Mouse (Mus musculus) right cerebral cortex, postnatal 36 days (tissue): Measurements from ENCODE around the gene B230307C23Rik.
"Not testable (repeated sequence)": the region's sequence is repeated elsewhere in the genome, so short reads cannot be mapped to it uniquely, and the experiment has no call there.

Experiments
- DNase-seq, 2 experiments: peaks; one replicate each; pipeline ENCODE4 v3.0.0; 2022; ENCODE audit warnings: low spot score in 2 of 2, mixed read lengths in 1 of 2

Gene B230307C23Rik

GRCm38 (mm10) chr16:97996616-97997382 is at the start of gene B230307C23Rik:
Gene B230307C23Rik (plus strand): TSS chr16:97997315.
- DNase-seq, result peak; percentile 84 to 89

- no peak for DNase-seq
These were observed 48.3 kb upstream of the B230307C23Rik start for GRCm38 (mm10) chr16:97948836-97949235.

- no peak for DNase-seq
These were observed 47.1 kb upstream of the B230307C23Rik start for GRCm38 (mm10) chr16:97950061-97950460.

GRCm38 (mm10) chr16:97952371-97952770 is 44.7 kb upstream of the B230307C23Rik start:
- DNase-seq, result no peak

GRCm38 (mm10) chr16:97952801-97953200 is 44.3 kb upstream of the B230307C23Rik start:
- DNase-seq, result no peak

GRCm38 (mm10) chr16:97953300-97953699 is 43.8 kb upstream of the B230307C23Rik start:
- DNase-seq, result no peak

GRCm38 (mm10) chr16:97956011-97956410 is 41.1 kb upstream of the B230307C23Rik start:
- DNase-seq, result no peak

GRCm38 (mm10) chr16:97957626-97958025 is 39.5 kb upstream of the B230307C23Rik start:
- no peak for DNase-seq

DNA sequence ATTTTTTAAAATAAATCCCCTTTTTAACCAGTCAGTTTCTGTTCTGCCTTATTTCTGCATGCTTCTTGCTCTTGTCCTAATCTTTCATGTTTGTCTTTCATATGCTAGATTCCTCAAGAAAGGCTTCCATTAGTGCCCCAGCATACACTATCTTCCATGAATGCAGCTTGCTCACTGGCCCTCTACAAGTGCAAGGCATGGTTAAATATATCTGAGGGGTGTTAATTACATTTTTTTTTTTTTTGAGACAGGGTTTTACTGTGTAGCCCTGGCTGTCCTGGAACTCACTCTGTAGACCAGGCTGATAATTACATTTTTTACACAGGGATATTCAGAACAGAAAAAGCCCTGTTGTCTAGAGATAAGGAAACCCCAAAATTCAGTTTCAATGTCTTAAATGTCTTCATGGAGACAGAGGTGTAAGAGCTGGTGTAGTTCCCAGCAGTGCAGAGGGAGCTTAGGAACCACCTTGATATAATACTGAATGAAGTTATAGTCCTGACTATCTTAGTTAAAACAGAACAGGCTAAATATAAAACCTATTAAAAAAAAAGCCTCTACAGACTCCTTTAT is 38.6 kb upstream of the B230307C23Rik start:
- DNase-seq, result no peak

DNA sequence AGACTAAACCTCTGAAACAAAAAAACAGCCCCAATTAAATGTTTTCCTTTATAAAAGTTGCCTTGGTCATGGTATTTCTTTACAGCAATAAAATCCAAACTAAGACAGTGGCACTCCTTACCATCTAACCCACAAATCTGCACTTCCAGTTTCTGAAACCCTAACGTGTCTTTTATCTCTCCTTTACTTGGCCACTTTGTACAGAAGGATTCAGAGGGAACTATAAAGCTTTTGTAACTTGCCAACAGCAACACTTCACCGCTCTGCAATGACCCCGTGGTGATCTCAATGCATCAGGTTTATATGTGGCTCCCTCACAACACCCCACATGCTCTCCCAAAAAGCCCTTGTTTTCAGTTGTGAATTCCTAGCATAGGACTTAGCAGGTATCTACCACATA is 36.8 kb upstream of the B230307C23Rik start:
- no peak for DNase-seq

DNA sequence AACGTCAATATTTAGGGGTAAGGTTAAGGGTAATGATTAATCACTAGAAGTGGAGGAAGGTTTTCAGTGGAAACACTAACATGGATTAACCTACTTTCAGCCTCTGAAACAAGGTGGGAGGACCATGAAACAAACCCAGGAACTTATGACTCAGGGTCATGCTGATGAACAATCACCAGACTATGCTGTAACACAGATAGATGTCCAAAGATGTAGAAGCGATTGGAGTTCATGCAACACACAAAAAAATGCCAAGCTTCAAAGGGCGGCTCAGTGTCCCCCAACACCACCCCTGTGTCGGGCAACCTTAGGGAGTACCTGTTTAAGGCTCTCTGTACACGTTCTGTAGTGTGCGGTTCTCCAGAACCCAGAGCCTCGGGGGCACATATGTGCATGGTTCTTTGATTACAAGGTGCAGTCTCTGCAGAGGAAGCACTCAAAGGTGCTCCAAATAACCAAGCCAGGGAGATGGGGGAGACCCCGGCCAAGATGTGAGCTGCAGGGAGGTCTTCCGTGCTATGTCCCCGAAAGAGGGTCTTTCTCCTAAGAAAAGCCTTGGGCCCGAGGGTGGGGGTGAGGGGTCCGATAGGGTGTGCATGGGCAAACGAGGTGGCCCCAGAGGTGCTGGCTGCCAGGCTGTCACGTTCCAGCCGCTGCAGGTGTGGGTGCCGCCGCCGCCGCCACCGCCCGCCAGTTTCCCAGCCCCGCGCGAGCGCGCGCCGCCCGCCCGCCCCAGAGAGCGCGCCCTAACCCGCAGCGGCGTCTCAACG is 35.5 kb upstream of the B230307C23Rik start:
- no peak for DNase-seq

- DNase-seq, result peak; percentile 96
These were observed 34.8 kb upstream of the B230307C23Rik start, which contains the start of the genes C2cd2 and Zbtb21 for GRCm38 (mm10) chr16:97962151-97962948. Gene C2cd2 (minus strand): TSS chr16:97962598. Gene Zbtb21 (minus strand): TSS chr16:97962622.

DNA sequence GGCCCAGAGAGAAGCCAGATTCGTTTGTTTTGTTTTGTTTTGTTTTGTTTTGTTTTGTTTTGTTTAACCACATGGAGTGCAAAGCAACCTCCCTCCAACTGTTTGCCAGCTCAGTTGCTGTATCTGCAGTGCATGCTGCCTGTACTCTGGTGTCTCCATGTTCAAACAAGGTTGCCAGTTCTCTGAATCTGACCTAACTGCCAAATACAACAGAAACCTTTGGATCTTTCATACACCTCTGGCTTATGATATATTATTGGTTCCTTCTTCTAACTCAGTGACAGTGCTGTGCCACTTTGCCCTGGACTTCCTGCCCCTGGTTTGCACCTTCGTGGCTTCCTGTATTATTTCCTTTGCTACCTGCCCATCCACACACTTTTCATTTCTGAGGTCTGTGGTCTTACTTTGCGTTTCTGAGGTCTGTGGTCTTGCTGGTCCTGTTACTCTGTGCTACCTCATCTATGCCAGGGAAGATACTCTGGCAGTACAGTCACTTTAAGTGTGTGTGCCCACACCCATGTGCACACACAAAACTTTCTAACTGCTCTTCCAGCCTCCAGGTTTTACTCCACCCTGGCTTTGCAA is 33.1 kb upstream of the B230307C23Rik start:
- no peak for DNase-seq

GRCm38 (mm10) chr16:97977277-97977676 is 19.8 kb upstream of the B230307C23Rik start:
- DNase-seq, result no peak

DNA sequence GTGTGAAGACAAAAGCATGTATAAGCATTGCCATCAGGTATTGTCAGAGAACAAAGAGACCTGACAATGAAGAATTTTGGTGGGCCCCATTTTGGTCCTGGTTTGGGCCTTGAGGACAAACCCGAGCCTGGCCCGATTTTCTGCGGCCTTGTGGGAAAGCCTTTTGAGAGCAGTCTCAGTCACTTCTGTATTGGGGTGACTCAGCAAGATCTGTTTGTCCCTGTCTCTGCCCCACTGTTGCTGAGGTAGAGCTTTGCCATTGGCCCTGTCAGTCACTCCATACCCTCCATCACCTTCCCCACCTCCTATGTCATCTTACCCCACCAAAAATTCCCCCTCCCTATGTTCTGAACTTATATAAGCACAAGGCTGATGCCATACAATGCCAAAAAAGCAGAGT is 19.4 kb upstream of the B230307C23Rik start:
- no peak for DNase-seq

DNA sequence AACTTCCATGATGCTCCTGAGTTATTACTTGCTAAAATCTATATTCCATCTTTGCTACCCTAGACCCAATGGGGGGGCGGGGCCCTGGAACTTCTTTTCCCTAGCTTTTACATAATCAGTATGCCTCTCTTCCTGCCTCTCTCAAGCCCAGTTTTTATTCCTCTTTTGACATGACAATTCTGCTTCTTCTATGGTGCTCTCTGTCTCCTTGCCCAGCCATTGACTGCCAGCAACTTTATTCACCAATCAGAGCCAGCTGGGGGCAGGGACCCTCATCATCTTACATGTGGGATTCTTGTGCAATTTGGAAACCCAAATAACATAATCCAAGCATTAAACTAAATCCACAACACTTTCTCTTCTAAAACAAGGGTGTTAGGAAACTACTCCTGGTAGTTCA is 15.8 kb upstream of the B230307C23Rik start:
- DNase-seq, result no peak

DNA sequence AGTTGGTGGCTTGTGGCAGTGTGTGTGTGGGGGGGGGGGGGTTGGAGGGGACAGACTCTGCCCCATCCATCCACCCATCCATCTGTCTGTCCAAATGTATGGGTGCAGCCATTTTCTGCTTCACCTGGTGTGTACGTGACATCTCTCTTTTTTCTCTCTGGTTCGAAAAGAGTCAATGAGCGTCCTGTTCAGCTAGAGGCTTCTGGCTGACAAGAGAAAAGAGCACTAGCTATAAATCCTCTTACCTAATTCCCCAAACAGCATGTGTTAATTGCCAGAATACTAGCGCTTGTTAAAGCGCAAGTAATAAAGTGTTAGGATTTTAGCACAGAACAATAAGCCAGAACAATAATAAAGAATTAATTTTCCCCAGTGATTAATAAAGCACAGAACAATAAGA is 12.5 kb upstream of the B230307C23Rik start:
- no peak for DNase-seq

GRCm38 (mm10) chr16:97991517-97991916 is 5.6 kb upstream of the B230307C23Rik start:
- DNase-seq, result no peak

DNA sequence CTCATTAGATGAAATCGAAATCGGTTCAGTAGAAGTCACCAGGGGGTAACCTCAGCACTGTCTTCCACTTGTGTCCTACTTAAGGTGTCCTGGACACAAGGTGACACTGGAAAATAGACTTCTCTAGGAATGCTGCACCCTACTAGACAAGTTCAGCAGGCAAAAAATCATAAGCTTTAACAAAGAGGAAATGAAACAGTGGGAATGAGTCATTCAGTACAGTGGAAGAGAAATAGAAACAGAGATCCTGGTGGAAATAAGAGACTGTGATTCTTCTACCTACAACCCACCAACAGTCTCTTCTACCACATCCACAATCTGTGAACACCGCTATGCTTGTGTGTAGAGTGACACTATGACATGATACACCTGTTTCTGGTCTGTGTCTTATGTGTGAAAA is 4.6 kb upstream of the B230307C23Rik start:
- not testable (repeated sequence) for DNase-seq

- DNase-seq, result no peak
These were observed 1.1 kb upstream of the B230307C23Rik start for GRCm38 (mm10) chr16:97995849-97996615.

GRCm38 (mm10) chr16:97997383-97997731 is 242 bp downstream of the B230307C23Rik start:
- not testable (repeated sequence) for DNase-seq
